In the genomic region with DNA sequence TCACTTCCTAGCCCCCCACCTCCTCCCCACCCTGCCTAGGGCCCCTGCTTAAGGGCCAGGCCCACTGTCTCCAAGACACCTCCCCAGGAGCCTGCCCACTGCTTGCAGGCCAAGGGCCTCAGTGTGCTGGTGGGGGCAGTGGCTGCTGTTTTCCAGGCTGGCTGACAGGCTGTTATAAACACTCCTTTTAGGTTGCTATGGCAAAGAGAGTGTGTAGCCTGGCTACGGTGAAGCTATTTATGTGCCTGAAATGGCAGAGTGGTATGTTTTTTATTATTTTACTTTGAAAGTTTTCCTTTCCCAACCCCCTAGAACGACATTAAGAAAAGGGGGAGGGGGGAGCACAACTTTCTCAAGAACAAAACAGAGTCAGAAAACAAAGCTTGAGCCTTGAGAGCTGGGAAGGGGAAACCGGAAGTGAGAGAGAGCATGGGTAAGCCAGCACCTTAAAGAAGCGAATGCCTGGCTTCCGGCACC, we compare ENCODE assay signal across 9 mouse cellular contexts. TPM values are rescaled to one million over a fixed set of nuclear protein-coding genes. Genes with fewer than 3 reads are reported as not detected.
DNase-seq lines count a peak whose midpoint lies in the region; ATAC-seq lines count a peak whose summit lies in the region.
"Had no signal": no experiment of that assay in that cellular context is flagged by ENCODE, and none has a peak within 500 bp of the region (broad histone marks: within the 10 kb centered on the region; RNA-seq: fewer than 3 reads in every experiment).

No protein-coding gene starts in this region.

- H3K27me3 ChIP-seq in heart, embryonic 10.5 days (ENCODE audit: insufficient read depth, poor library complexity, severe bottlenecking): no peaks in the 10 kb centered on the region
- H3K27me3 ChIP-seq in forebrain, embryonic 13.5 days: peaks cover 5% of the 10 kb centered on the region; the same call in 1 of the 2 replicates
- no peaks in the 10 kb centered on the region for H3K27me3 ChIP-seq in neural tube, embryonic 14.5 days (ENCODE audit: control insufficient read depth, insufficient read depth, low read length)
- H3K27me3 ChIP-seq in kidney, embryonic 14.5 days (ENCODE audit: control insufficient read depth, insufficient read depth, low read length): no peaks in the 10 kb centered on the region

- no peak for ATAC-seq in forebrain, embryonic 13.5 days
- ATAC-seq in neural tube, embryonic 14.5 days (ENCODE audit: low read depth): peak; percentile 49; the same call in 1 of the 2 replicates
- no peak for ATAC-seq in kidney, embryonic 14.5 days (ENCODE audit: low FRiP score, low TSS enrichment)

- H3K4me1 ChIP-seq in heart, embryonic 10.5 days: peaks cover 90% of the 10 kb centered on the region
- H3K4me1 ChIP-seq in forebrain, embryonic 13.5 days: peaks cover 9% of the 10 kb centered on the region
- 0 out of 2 replicates have a peak, but pooled peaks cover 5% of the 10 kb centered on the region for H3K4me1 ChIP-seq in neural tube, embryonic 14.5 days (ENCODE audit: control insufficient read depth, insufficient read depth, low read length)
- H3K4me1 ChIP-seq in kidney, embryonic 14.5 days (ENCODE audit: control insufficient read depth, insufficient read depth, low read length): peaks cover 18% of the 10 kb centered on the region

- no peaks in the 10 kb centered on the region for H3K9me3 ChIP-seq in heart, embryonic 10.5 days
- H3K9me3 ChIP-seq in forebrain, embryonic 13.5 days (replicated peaks): no peaks in the 10 kb centered on the region
- H3K9me3 ChIP-seq in neural tube, embryonic 14.5 days (ENCODE audit: control insufficient read depth, low read length): no peaks in the 10 kb centered on the region
- H3K9me3 ChIP-seq in kidney, embryonic 14.5 days (ENCODE audit: control insufficient read depth, low read length): no peaks in the 10 kb centered on the region
- H3K9me3 ChIP-seq: megakaryocyte, embryonic 14.5 days had no signal

- H3K4me2 ChIP-seq in forebrain, embryonic 13.5 days: no peak overlapping the region
- H3K4me2 ChIP-seq in neural tube, embryonic 14.5 days (ENCODE audit: low read depth, low read length): no peak overlapping the region
- no peak overlapping the region for H3K4me2 ChIP-seq in kidney, embryonic 14.5 days (replicated peaks; ENCODE audit: low read depth, low read length)

- DNase-seq in heart, embryonic 10.5 days (ENCODE audit: low spot score): no peak
- DNase-seq in heart, adult 18-20 months: no peak
- peak; percentile 70 for DNase-seq in layer of hippocampus, adult 9-11 months
- DNase-seq in thymus, postnatal 25 days: no peak
- no peak for DNase-seq in cerebellum, postnatal 14 days

- no peak overlapping the region for H3K4me3 ChIP-seq in heart, embryonic 10.5 days
- H3K4me3 ChIP-seq in forebrain, embryonic 13.5 days: no peak overlapping the region
- H3K4me3 ChIP-seq in neural tube, embryonic 14.5 days (ENCODE audit: low read depth, low read length): no peak overlapping the region
- no peak overlapping the region for H3K4me3 ChIP-seq in kidney, embryonic 14.5 days (ENCODE audit: low read length)
- H3K4me3 ChIP-seq: megakaryocyte, embryonic 14.5 days had no signal

- WGBS in heart, embryonic 10.5 days: 49% methylated on average over 5 of the region's 5 CpGs
- WGBS in forebrain, embryonic 13.5 days: 35% methylated on average over 5 of the region's 5 CpGs
- 36% methylated on average over 5 of the region's 5 CpGs for WGBS in neural tube, embryonic 14.5 days
- 54% methylated on average over 5 of the region's 5 CpGs for whole genome bisulfite sequencing in kidney, embryonic 14.5 days

- H3K36me3 ChIP-seq in heart, embryonic 10.5 days: no peaks in the 10 kb centered on the region
- no peaks in the 10 kb centered on the region for H3K36me3 ChIP-seq in forebrain, embryonic 13.5 days (ENCODE audit: poor library complexity, severe bottlenecking)
- no peaks in the 10 kb centered on the region for H3K36me3 ChIP-seq in neural tube, embryonic 14.5 days (ENCODE audit: control insufficient read depth, insufficient read depth, low read length)
- no peaks in the 10 kb centered on the region for H3K36me3 ChIP-seq in kidney, embryonic 14.5 days (ENCODE audit: control insufficient read depth, insufficient read depth, low read length)

- H3K27ac ChIP-seq in heart, embryonic 10.5 days: peak overlapping the region; percentile 82
- H3K27ac ChIP-seq in forebrain, embryonic 13.5 days: peak overlapping the region; percentile 4; the same call in 1 of the 2 replicates
- H3K27ac ChIP-seq in neural tube, embryonic 14.5 days (ENCODE audit: low read depth, low read length): 0 out of 2 replicates have a peak overlapping the region, but pooled peaks have one; percentile 2
- no peak overlapping the region for H3K27ac ChIP-seq in kidney, embryonic 14.5 days (ENCODE audit: low read depth, low read length)

- no peak overlapping the region for H3K9ac ChIP-seq in forebrain, embryonic 13.5 days
- H3K9ac ChIP-seq in neural tube, embryonic 14.5 days (replicated peaks; ENCODE audit: low read depth, low read length): no peak overlapping the region
- H3K9ac ChIP-seq in kidney, embryonic 14.5 days (ENCODE audit: low read depth, low read length): no peak overlapping the region

RNA-seq across cellular contexts. Expression of a gene that starts 37.9 kb away (rescaled TPM):
- polyA plus RNA-seq in heart, embryonic 10.5 days (2016; fragmentation: Nextera tagmentation; extraction: Ambion mirVana): 15.2 and 26.4 TPM in 2 replicates
- total RNA-seq in heart, adult 18-20 months (2021): 10 to 100 TPM; 17.2 to 19.3 TPM
- 6.7 and 7.6 TPM in 2 replicates for polyA plus RNA-seq in forebrain, embryonic 13.5 days (2015; fragmentation: Nextera tagmentation; extraction: Ambion mirVana)
- 17.6 and 30.3 TPM in 2 replicates for polyA plus RNA-seq in neural tube, embryonic 14.5 days (2014; fragmentation: Nextera tagmentation; extraction: Ambion mirVana)
- 5.2 and 9.6 TPM in 2 replicates for polyA plus RNA-seq in kidney, embryonic 14.5 days (2014; fragmentation: Nextera tagmentation; extraction: Ambion mirVana)
